Mouse (Mus musculus): Measurements from ENCODE around the gene Ndufs2. TPM values are rescaled to one million over a fixed set of nuclear protein-coding genes. Genes with fewer than 3 reads are reported as not detected.

The Ndufs2 gene
- polyA plus RNA-seq, 1 experiment from 2014 or later = 188 TPM

DNA sequence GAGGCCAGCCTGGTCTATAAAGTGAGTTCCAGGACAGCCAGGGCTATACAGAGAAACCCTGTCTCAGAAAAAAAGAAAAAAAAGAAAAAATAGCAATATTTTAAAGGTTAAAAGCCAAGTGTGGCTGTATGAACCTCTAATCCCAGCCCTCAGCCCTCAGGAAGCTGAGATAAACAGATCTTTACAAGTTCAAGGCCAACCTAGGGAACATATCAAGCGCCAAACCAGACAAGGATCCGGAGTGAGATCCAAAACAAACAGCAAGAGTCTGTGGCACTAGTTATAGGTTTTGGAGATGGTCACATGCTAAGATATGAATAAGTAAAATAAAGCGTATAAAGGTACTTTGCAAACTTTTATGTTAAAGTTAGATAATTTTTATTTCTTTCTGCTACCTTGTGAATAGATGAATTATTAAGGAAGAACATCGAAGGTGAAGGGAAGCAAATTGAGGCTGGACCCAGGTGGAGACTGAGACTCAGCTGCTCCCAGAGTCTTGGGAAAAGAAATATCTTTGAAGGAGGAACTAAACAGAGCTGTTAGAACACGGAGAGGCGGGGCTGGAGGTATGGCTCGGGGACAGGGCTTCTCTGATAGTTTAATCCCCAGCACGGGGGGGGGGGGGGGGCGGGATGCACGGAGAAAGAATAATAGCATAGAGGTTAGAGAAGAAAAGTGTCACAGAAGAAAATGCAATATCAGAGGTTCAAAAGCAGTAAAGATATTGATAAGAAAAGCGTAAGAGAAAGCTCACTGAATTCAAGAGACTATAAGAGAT lies 47.5 kb downstream of the Ndufs2 start:
- Histone ChIP-seq H3K36me3 (ENCODE audit: insufficient read depth, low read length) (no peaks in the 10 kb centered on the region), H3K4me2 (replicated peaks; ENCODE audit: low read depth, low read length) (no peak overlapping the region), H3K9ac (replicated peaks; ENCODE audit: low read depth) (no peak overlapping the region), H3K4me1 (ENCODE audit: insufficient read depth, low read depth, low read length) (no peaks in the 10 kb centered on the region), H3K4me3 (ENCODE audit: low read depth, low read length) (no peak overlapping the region), H3K27me3 (replicated peaks; ENCODE audit: insufficient read depth, low read length) (no peaks in the 10 kb centered on the region), H3K9me3 (ENCODE audit: low read length) (no peaks in the 10 kb centered on the region), H3K27ac (ENCODE audit: low read length) (no peak overlapping the region)
- ATAC-seq (no peak), DNase-seq (ENCODE audit: low spot score) (no peak)
- TF ChIP-seq EP300 (IDR thresholded peaks at IDR 0.05) (no peak), CTCF (IDR thresholded peaks at IDR 0.05) (no peak)
- WGBS = 57% methylated on average over 9 of the region's 11 CpGs

GRCm38 (mm10) chr1:171200769-171201168 lies 50.4 kb downstream of the Ndufs2 start:
- H3K27me3 ChIP-seq (replicated peaks; ENCODE audit: insufficient read depth, low read length) = no peaks in the 10 kb centered on the region; the same call in 1 of the 2 replicates
- no peak overlapping the region for H3K4me2 ChIP-seq (replicated peaks; ENCODE audit: low read depth, low read length)
- H3K36me3 ChIP-seq (ENCODE audit: insufficient read depth, low read length) = no peaks in the 10 kb centered on the region
- no peak for DNase-seq (ENCODE audit: low spot score)
- H3K9ac ChIP-seq (replicated peaks; ENCODE audit: low read depth) = no peak overlapping the region
- no peak for TF ChIP-seq CTCF (IDR thresholded peaks at IDR 0.05)
- TF ChIP-seq EP300 (IDR thresholded peaks at IDR 0.05) = no peak
- no peak overlapping the region for H3K4me3 ChIP-seq (ENCODE audit: low read depth, low read length)
- ATAC-seq = no peak
- 98% methylated on average over 1 of the region's 1 CpGs for WGBS
- H3K27ac ChIP-seq (ENCODE audit: low read length) = no peak overlapping the region
- H3K4me1 ChIP-seq (ENCODE audit: insufficient read depth, low read depth, low read length) = peaks cover 2% of the 10 kb centered on the region; the same call in 1 of the 2 replicates
- no peaks in the 10 kb centered on the region for H3K9me3 ChIP-seq (ENCODE audit: low read length)

- no peak for ATAC-seq
- TF ChIP-seq CTCF (IDR thresholded peaks at IDR 0.05) (no peak), EP300 (IDR thresholded peaks at IDR 0.05) (no peak)
- Histone ChIP-seq H3K4me1 (ENCODE audit: insufficient read depth, low read depth, low read length) (peaks cover 4% of the 10 kb centered on the region; the same call in 1 of the 2 replicates), H3K4me3 (ENCODE audit: low read depth, low read length) (no peak overlapping the region), H3K9ac (replicated peaks; ENCODE audit: low read depth) (no peak overlapping the region), H3K9me3 (ENCODE audit: low read length) (no peaks in the 10 kb centered on the region), H3K27me3 (replicated peaks; ENCODE audit: insufficient read depth, low read length) (peaks cover 7% of the 10 kb centered on the region; the same call in 1 of the 2 replicates), H3K4me2 (replicated peaks; ENCODE audit: low read depth, low read length) (no peak overlapping the region), H3K36me3 (ENCODE audit: insufficient read depth, low read length) (no peaks in the 10 kb centered on the region), H3K27ac (ENCODE audit: low read length) (no peak overlapping the region)
- no peak for DNase-seq (ENCODE audit: low spot score)
- WGBS = 40% methylated on average over 1 of the region's 1 CpGs
Measured at GRCm38 (mm10) chr1:171199532-171199931, 51.7 kb downstream of the Ndufs2 start.

- Histone ChIP-seq H3K9me3 (ENCODE audit: low read length) (no peaks in the 10 kb centered on the region), H3K4me2 (replicated peaks; ENCODE audit: low read depth, low read length) (peak within 1 kb of the TSS; percentile 76), H3K4me1 (ENCODE audit: insufficient read depth, low read depth, low read length) (peaks cover 4% of the 10 kb centered on the region; the same call in 1 of the 2 replicates), H3K4me3 (ENCODE audit: low read depth, low read length) (peak within 1 kb of the TSS; percentile 39), H3K27me3 (replicated peaks; ENCODE audit: insufficient read depth, low read length) (peaks cover 16% of the 10 kb centered on the region; the same call in 1 of the 2 replicates), H3K27ac (ENCODE audit: low read length) (no peak within 1 kb of the TSS), H3K9ac (replicated peaks; ENCODE audit: low read depth) (no peak within 1 kb of the TSS), H3K36me3 (ENCODE audit: insufficient read depth, low read length) (no peaks in the 10 kb centered on the region)
- ATAC-seq (peak; percentile 90), DNase-seq (ENCODE audit: low spot score) (peak; percentile 64)
- WGBS = 5% methylated on average over 33 of the region's 33 CpGs
- no peak for TF ChIP-seq EP300 (IDR thresholded peaks at IDR 0.05)
Measured at GRCm38 (mm10) chr1:171195887-171196397, 55.2 kb downstream of the Ndufs2 start, which contains the start of gene Pcp4l1. Gene Pcp4l1 (minus strand): TSS chr1:171196268.

DNA sequence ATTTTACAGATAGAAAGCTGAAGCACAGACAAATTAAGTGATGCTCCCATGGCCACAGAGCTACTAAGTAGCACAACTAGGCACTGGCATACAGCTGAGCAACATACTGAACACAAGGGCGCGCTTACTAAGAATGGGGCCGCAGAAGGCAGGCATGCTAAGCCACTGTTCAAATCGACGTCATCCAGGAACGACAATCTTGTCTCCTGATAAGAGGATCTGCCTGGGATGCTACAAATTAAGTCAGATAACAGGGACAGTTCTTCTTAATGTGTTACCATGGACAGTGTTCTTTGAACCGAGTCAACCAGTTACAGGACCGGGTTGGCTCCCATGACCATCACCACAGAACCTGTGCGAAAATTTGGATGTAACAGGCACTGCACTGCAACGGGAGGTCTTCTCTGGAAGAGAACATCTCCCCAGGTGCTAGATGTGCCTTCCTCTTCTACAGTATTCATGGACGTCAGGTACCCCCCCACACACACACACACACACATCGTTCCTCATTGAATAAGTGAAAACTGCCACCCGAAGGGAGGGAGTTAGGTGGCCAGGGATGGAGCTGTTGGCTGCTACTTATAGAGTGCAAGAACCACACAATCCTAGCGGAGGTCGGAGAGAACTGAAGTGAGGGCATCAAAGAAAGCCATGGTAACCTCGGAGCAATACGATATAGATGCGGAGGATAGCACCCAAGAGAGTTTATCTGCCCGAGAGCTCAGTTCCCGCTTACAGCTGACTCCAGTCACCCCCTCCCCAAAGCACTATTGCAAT lies 56.0 kb downstream of the Ndufs2 start:
- Histone ChIP-seq H3K9ac (replicated peaks; ENCODE audit: low read depth) (no peak overlapping the region), H3K4me3 (ENCODE audit: low read depth, low read length) (peak overlapping the region; percentile 39), H3K4me1 (ENCODE audit: insufficient read depth, low read depth, low read length) (peaks cover 4% of the 10 kb centered on the region; the same call in 1 of the 2 replicates), H3K27me3 (replicated peaks; ENCODE audit: insufficient read depth, low read length) (peaks cover 16% of the 10 kb centered on the region; the same call in 1 of the 2 replicates), H3K9me3 (ENCODE audit: low read length) (no peaks in the 10 kb centered on the region), H3K27ac (ENCODE audit: low read length) (no peak overlapping the region), H3K4me2 (replicated peaks; ENCODE audit: low read depth, low read length) (peak overlapping the region; percentile 76), H3K36me3 (ENCODE audit: insufficient read depth, low read length) (no peaks in the 10 kb centered on the region)
- TF ChIP-seq CTCF (IDR thresholded peaks at IDR 0.05) (no peak), EP300 (IDR thresholded peaks at IDR 0.05) (no peak)
- DNase-seq (ENCODE audit: low spot score) = no peak
- no peak for ATAC-seq
- 10% methylated on average over 20 of the region's 20 CpGs for WGBS
